17 mouse cellular contexts compared by ENCODE assay signal in the genomic region with DNA sequence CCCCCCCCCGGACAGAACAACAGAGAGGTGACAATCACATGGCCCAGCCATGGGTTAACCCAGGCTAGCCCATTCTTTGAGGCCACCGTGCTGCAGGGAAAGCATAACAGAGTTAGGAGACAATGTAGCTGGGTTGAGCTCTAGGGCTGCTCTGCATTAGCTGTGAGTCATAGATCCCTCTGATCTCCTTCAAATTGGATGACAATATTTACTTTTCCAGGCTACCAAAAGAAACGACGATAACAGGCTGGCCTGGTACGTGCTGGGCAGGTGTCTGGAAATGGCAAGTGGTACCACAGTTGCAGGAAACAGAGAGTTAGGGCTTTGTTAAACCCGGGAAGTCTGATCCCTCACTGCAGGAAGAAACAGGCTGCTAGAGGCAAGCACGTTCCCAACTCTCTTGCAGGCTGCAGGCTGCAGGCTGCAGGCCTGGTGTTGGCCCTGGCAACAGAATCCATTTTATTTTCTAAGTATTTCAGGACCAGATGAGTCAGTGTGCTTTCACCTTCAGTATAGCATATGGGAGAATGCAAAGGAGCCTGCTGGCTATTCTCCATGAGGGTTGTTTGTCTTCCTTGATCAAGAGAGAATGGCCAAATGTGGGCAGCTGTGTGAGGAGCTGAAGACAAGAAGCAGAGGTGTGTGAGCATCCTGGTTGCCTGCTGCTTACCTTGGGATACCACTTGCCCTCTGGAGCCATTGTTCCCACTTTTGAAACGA.
DNase-seq lines count a peak whose midpoint lies in the region; ATAC-seq and TF ChIP-seq lines count a peak whose summit lies in the region.
"Had no signal": no experiment of that assay in that cellular context is flagged by ENCODE, and none has a peak within 500 bp of the region (broad histone marks: within the 10 kb centered on the region; RNA-seq: fewer than 3 reads in every experiment).

No protein-coding gene starts in this region.

- peak overlapping the region; percentile 15; the same call in 1 of the 2 replicates for H3K27ac ChIP-seq in forebrain, embryonic 10.5 days
- no peak overlapping the region for H3K27ac ChIP-seq in forebrain, postnatal 0 days (ENCODE audit: low read depth, low read length)
- peak overlapping the region; percentile 25; the same call in 1 of the 2 replicates for H3K27ac ChIP-seq in kidney, postnatal 0 days
- H3K27ac ChIP-seq: hindbrain, embryonic 13.5 days; midbrain, embryonic 12.5 days had no signal

- 75% methylated on average over 8 of the region's 8 CpGs for whole genome bisulfite sequencing in forebrain, embryonic 10.5 days
- WGBS in forebrain, postnatal 0 days: 72% methylated on average over 8 of the region's 8 CpGs
- 59% methylated on average over 8 of the region's 8 CpGs for WGBS in kidney, postnatal 0 days

- H3K27me3 ChIP-seq in forebrain, embryonic 10.5 days (ENCODE audit: poor library complexity, severe bottlenecking): peaks cover 77% of the 10 kb centered on the region
- no peaks in the 10 kb centered on the region for H3K27me3 ChIP-seq in forebrain, postnatal 0 days (ENCODE audit: insufficient read depth, low read length)
- H3K27me3 ChIP-seq in kidney, postnatal 0 days (ENCODE audit: insufficient read depth, low read length): no peaks in the 10 kb centered on the region
- H3K27me3 ChIP-seq: CH12.LX; hindbrain, embryonic 13.5 days had no signal

- no peaks in the 10 kb centered on the region for H3K36me3 ChIP-seq in forebrain, embryonic 10.5 days (replicated peaks)
- no peaks in the 10 kb centered on the region for H3K36me3 ChIP-seq in forebrain, postnatal 0 days (ENCODE audit: insufficient read depth)
- H3K36me3 ChIP-seq in kidney, postnatal 0 days (ENCODE audit: insufficient read depth, low read length): no peaks in the 10 kb centered on the region
- H3K36me3 ChIP-seq: hindbrain, embryonic 13.5 days; midbrain, embryonic 12.5 days had no signal

- H3K4me2 ChIP-seq in forebrain, postnatal 0 days (ENCODE audit: low read depth): no peak overlapping the region
- H3K4me2 ChIP-seq in kidney, postnatal 0 days (ENCODE audit: low read length): no peak overlapping the region
- H3K4me2 ChIP-seq: hindbrain, embryonic 13.5 days; liver, embryonic 11.5 days; midbrain, embryonic 12.5 days had no signal

- ATAC-seq in forebrain, postnatal 0 days: no peak
- ATAC-seq in kidney, postnatal 0 days (replicated peaks; ENCODE audit: low FRiP score, low read depth): no peak
- ATAC-seq: activated CD4-positive, CD25-positive, alpha-beta regulatory T cell, adult 4 months had no signal

- DNase-seq in forebrain, embryonic 10.5 days (ENCODE audit: extremely low spot score, low spot score): no peak
- no peak for DNase-seq in forebrain, postnatal 0 days
- DNase-seq in kidney, postnatal 0 days (ENCODE audit: low spot score): no peak
- no peak for DNase-seq in kidney, postnatal 4 days
- DNase-seq in right cerebral cortex, adult 2 months (ENCODE audit: low spot score in 2 of 2): peak; percentile 40 to 47
- DNase-seq in right cerebral cortex, postnatal 25 days: no peak
- no peak for DNase-seq in adrenal gland, postnatal 10 days
- no peak for DNase-seq in urinary bladder, postnatal 14 days (ENCODE audit: low spot score)
- DNase-seq: adrenal gland, postnatal 36 days; cerebellum, postnatal 14 days; kidney, adult 18-20 months; lung, postnatal 14 days had no signal

- TF ChIP-seq CTCF in forebrain, postnatal 0 days (IDR thresholded peaks at IDR 0.05; ENCODE audit: low read depth): no peak
- TF ChIP-seq CTCF in kidney, postnatal 0 days (IDR thresholded peaks at IDR 0.05; ENCODE audit: low read depth): no peak

- no peak overlapping the region for H3K9ac ChIP-seq in forebrain, postnatal 0 days
- H3K9ac ChIP-seq in kidney, postnatal 0 days (ENCODE audit: low read depth, low read length): no peak overlapping the region
- H3K9ac ChIP-seq: hindbrain, embryonic 13.5 days; midbrain, embryonic 12.5 days had no signal

- H3K9me3 ChIP-seq in forebrain, embryonic 10.5 days: no peaks in the 10 kb centered on the region
- H3K9me3 ChIP-seq in forebrain, postnatal 0 days (ENCODE audit: low read length): no peaks in the 10 kb centered on the region
- H3K9me3 ChIP-seq in kidney, postnatal 0 days (replicated peaks; ENCODE audit: low read length): no peaks in the 10 kb centered on the region
- H3K9me3 ChIP-seq: hindbrain, embryonic 13.5 days; midbrain, embryonic 12.5 days had no signal

- no peak overlapping the region for H3K4me3 ChIP-seq in forebrain, embryonic 10.5 days
- H3K4me3 ChIP-seq in forebrain, postnatal 0 days (ENCODE audit: low read depth, low read length): no peak overlapping the region
- H3K4me3 ChIP-seq in kidney, postnatal 0 days (replicated peaks; ENCODE audit: low read depth, low read length): no peak overlapping the region
- H3K4me3 ChIP-seq: hindbrain, embryonic 13.5 days; midbrain, embryonic 12.5 days had no signal

- H3K4me1 ChIP-seq in forebrain, embryonic 10.5 days: peaks cover 16% of the 10 kb centered on the region
- H3K4me1 ChIP-seq in forebrain, postnatal 0 days (ENCODE audit: insufficient read depth): peaks cover 9% of the 10 kb centered on the region; the same call in 1 of the 2 replicates
- 0 out of 2 replicates have a peak, but pooled peaks cover 7% of the 10 kb centered on the region for H3K4me1 ChIP-seq in kidney, postnatal 0 days (replicated peaks; ENCODE audit: insufficient read depth, low read length)
- H3K4me1 ChIP-seq: midbrain, embryonic 12.5 days had no signal

Comparison
In these comparisons a context has a peak if more than half of its experiments do, and no peak if none do; other contexts are left out.
1. DNase-seq: peak in right cerebral cortex, adult 2 months (2 of 2); none in forebrain, embryonic 10.5 days (single experiment), forebrain, postnatal 0 days (single experiment), kidney, postnatal 0 days (single experiment), kidney, postnatal 4 days (0 of 2), right cerebral cortex, postnatal 25 days (single experiment), adrenal gland, postnatal 10 days (single experiment) and urinary bladder, postnatal 14 days (single experiment).